Mouse (Mus musculus): ENCODE results near the gene L1td1.

GRCm38 (mm10) chr4:98758012-98758821 is 31.7 kb downstream of the L1td1 start:
- TF ChIP-seq CTCF (IDR thresholded peaks at IDR 0.05) (no peak), EP300 (IDR thresholded peaks at IDR 0.05) (peak; percentile 48; the same call in 1 of the 2 replicates)

Measured in lung, postnatal 0 days (tissue).